Mouse (Mus musculus): ENCODE measurements at regions not wholly inside any gene's neighbourhood (a gene's known extent, or its start where the extent isn't known, plus 50 kb on each side); places are given as distances from the start of the nearest gene placed in this dataset.

DNA sequence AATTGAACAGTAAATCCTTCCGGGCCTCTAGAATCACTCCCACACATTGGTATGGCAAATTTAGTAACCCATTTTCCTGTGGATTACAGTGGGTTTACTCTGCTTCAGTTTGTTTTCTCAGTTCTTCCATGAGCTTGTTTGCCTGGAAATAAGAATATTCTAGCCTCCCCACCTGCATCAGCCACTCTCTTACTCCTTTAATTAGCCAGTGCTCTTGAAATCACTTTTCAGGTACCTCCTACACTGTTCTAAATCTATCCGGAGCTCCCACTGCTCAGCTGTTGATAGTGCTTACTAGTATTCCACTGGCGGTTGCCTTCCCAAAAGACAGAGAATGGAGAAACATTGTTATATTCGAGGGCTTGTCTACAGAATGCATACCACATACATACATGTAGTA lies 167.1 kb downstream of the Htr7 start:
- WGBS: 87% methylated on average over 4 of the region's 4 CpGs
- Histone ChIP-seq H3K9me3 (no peaks in the 10 kb centered on the region), H3K27me3 (ENCODE audit: insufficient read depth, poor library complexity, severe bottlenecking) (no peaks in the 10 kb centered on the region), H3K27ac (no peak overlapping the region), H3K4me1 (replicated peaks) (no peaks in the 10 kb centered on the region), H3K36me3 (no peaks in the 10 kb centered on the region), H3K4me3 (no peak overlapping the region)
- no peak for DNase-seq (ENCODE audit: low spot score)

DNA sequence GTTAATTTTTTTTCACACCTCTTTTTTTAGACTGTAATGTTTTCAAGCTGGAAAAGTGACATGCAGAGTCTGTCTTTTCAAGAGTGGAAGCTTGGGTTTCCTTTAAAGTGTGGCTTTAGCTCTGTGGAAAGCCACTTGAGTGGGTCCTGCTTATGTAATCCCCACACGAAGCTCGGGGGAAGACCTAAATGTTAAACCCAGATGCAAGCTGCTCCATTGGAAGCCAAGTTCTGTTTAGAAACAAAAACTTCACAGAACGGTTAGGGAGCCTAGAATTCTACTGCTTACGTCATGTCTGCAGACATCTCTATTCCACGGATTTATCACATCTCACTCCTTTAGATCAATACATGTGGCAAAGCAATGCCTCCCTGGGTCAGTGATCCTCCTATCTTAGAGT lies 171.0 kb downstream of the Htr7 start:
- Histone ChIP-seq H3K4me3 (no peak overlapping the region), H3K36me3 (no peaks in the 10 kb centered on the region), H3K4me1 (replicated peaks) (no peaks in the 10 kb centered on the region), H3K9me3 (no peaks in the 10 kb centered on the region), H3K27me3 (ENCODE audit: insufficient read depth, poor library complexity, severe bottlenecking) (no peaks in the 10 kb centered on the region), H3K27ac (no peak overlapping the region)
- DNase-seq (ENCODE audit: low spot score): no peak
- 76% methylated on average over 5 of the region's 5 CpGs for WGBS

GRCm38 (mm10) chr19:35881810-35882485 lies 175.4 kb downstream of the Htr7 start:
- no peaks in the 10 kb centered on the region for H3K36me3 ChIP-seq
- no peak overlapping the region for H3K4me3 ChIP-seq
- 93% methylated on average over 13 of the region's 13 CpGs for WGBS

GRCm38 (mm10) chr19:35875464-35875863 lies 181.8 kb downstream of the Htr7 start:
- Histone ChIP-seq H3K4me3 (no peak overlapping the region), H3K27me3 (ENCODE audit: insufficient read depth, poor library complexity, severe bottlenecking) (no peaks in the 10 kb centered on the region), H3K36me3 (no peaks in the 10 kb centered on the region), H3K9me3 (no peaks in the 10 kb centered on the region), H3K4me1 (replicated peaks) (no peaks in the 10 kb centered on the region), H3K27ac (no peak overlapping the region)
- no peak for DNase-seq (ENCODE audit: low spot score)
- 74% methylated on average over 1 of the region's 1 CpGs for WGBS

More at GRCm38 (mm10) chr19:35881810-35882485, 175.4 kb downstream of the Htr7 start:
- Histone ChIP-seq H3K27ac (no peak overlapping the region), H3K4me1 (replicated peaks) (no peaks in the 10 kb centered on the region), H3K9me3 (no peaks in the 10 kb centered on the region), H3K27me3 (ENCODE audit: insufficient read depth, poor library complexity, severe bottlenecking) (no peaks in the 10 kb centered on the region)
- no peak for DNase-seq (ENCODE audit: low spot score)

DNA sequence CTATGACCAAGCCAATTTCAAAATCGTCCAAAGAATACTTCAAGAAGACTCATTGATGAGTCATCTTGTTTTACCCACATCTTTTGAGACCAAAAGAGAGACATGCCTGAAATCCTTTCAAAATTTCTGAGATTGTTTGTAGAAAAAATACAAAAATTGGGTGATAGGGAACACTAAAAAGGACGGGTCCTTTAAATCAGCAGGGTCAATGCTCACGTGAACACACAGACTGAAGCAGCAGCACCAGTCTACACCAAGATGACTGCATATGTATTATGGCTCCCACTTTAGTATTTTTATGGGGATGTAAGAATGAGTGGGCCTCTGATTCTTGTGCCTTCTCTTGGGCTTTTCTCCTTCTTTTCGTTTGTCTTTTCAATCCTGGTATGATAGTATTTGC lies 186.6 kb downstream of the Htr7 start:
- 86% methylated on average over 4 of the region's 4 CpGs for WGBS
- H3K27ac ChIP-seq: no peak overlapping the region
- no peaks in the 10 kb centered on the region for H3K27me3 ChIP-seq (ENCODE audit: insufficient read depth, poor library complexity, severe bottlenecking)
- no peaks in the 10 kb centered on the region for H3K4me1 ChIP-seq (replicated peaks)
- no peak for DNase-seq (ENCODE audit: low spot score)
- no peaks in the 10 kb centered on the region for H3K36me3 ChIP-seq
- no peak overlapping the region for H3K4me3 ChIP-seq
- no peaks in the 10 kb centered on the region for H3K9me3 ChIP-seq

DNA sequence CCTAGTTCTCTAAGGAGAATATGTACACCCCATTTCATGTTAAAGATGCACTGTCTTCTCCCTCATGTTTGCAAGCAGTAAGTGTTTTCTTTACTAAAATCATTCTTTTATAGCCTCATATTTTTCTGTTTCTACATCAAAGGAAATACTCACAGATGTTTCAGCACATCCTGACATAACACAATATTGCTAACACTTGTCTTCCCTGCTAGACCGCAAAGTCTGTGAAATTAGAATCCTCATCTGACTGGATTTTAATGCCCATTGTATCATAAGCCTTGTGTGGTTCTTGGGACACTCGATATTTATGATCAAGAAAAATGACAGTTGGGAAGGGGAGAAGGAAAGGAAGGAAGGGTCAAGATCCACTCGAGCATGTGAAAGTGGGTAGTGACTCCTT lies 188.8 kb downstream of the Htr7 start:
- 87% methylated on average over 3 of the region's 3 CpGs for WGBS
- H3K27me3 ChIP-seq (ENCODE audit: insufficient read depth, poor library complexity, severe bottlenecking): no peaks in the 10 kb centered on the region
- DNase-seq (ENCODE audit: low spot score): no peak
- H3K36me3 ChIP-seq: no peaks in the 10 kb centered on the region
- no peaks in the 10 kb centered on the region for H3K9me3 ChIP-seq
- H3K4me3 ChIP-seq: no peak overlapping the region
- no peak overlapping the region for H3K27ac ChIP-seq
- no peaks in the 10 kb centered on the region for H3K4me1 ChIP-seq (replicated peaks)

DNA sequence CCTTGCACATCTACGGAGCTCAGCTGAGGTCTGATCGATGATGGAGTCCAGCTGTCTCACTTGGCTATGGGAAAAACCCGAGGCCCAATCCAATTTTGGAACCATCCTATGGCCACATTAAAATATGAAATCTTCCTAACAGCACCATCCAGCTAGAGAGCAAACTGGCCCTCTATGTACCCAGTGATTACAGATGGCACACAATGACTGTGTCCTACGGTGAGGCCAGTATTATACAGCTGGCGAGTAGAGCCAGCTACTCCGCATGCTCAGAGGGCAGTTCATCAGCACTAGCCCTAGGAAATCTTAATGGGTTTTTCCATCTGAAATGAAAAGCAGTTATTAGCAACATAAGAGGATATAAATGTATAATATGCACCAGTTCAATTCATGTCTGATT lies 194.3 kb downstream of the Htr7 start:
- WGBS: 91% methylated on average over 6 of the region's 6 CpGs
- no peak for DNase-seq (ENCODE audit: low spot score)

DNA sequence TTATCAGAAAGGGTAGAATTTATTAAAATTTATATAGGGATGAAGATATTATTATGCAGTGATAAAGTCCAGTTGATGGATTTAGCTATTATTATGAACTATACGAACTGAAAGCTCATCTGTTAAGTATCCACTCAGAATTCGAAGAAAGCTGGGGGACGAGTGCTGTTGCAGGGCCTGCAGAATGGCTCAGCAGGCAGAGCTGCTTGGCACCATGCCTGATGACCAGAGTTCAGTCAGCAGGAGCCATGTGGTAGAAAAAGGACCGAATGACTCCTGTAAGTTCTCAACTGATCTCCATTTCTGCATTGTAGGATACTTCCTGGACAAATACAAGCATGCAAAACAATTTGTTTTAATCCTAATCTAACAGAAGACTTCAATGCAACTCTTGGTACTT lies 195.9 kb downstream of the Htr7 start:
- no peak overlapping the region for H3K4me3 ChIP-seq
- H3K4me1 ChIP-seq (replicated peaks): no peaks in the 10 kb centered on the region
- no peaks in the 10 kb centered on the region for H3K27me3 ChIP-seq (ENCODE audit: insufficient read depth, poor library complexity, severe bottlenecking)
- no peak for DNase-seq (ENCODE audit: low spot score)
- no peaks in the 10 kb centered on the region for H3K9me3 ChIP-seq
- no peak overlapping the region for H3K27ac ChIP-seq
- no peaks in the 10 kb centered on the region for H3K36me3 ChIP-seq
- 80% methylated on average over 4 of the region's 4 CpGs for WGBS

More for the DNA sequence above, 194.3 kb downstream of the Htr7 start:
- no peak overlapping the region for H3K27ac ChIP-seq
- H3K4me1 ChIP-seq (replicated peaks): no peaks in the 10 kb centered on the region
- no peak overlapping the region for H3K4me3 ChIP-seq
- no peaks in the 10 kb centered on the region for H3K27me3 ChIP-seq (ENCODE audit: insufficient read depth, poor library complexity, severe bottlenecking)
- H3K9me3 ChIP-seq: no peaks in the 10 kb centered on the region
- H3K36me3 ChIP-seq: no peaks in the 10 kb centered on the region

DNA sequence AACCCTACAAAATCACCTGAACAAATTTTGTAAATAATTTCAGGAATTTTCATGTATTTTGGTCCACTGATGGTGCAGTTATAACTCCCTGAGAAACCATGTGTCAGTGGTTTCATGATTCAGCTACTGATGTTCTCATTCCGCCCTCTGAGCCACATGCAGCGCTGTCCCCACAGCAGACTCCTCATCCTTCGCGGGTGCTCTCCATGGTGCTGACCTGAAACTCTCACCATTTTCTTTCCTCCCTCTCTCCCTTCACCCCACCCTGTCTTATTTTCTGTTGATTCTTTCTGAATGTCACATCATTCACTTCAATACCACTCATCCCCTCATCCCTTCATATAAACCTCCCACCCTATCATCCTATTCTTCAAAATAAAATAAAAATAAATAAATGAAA lies 224.3 kb downstream of the Htr7 start:
- Histone ChIP-seq H3K27me3 (ENCODE audit: insufficient read depth, poor library complexity, severe bottlenecking) (no peaks in the 10 kb centered on the region), H3K27ac (no peak overlapping the region), H3K9me3 (no peaks in the 10 kb centered on the region), H3K4me1 (replicated peaks) (no peaks in the 10 kb centered on the region), H3K4me3 (no peak overlapping the region), H3K36me3 (no peaks in the 10 kb centered on the region)
- DNase-seq (ENCODE audit: low spot score): peak; percentile 33
- WGBS: 12% methylated on average over 4 of the region's 4 CpGs

GRCm38 (mm10) chr19:35826074-35826473 lies 231.2 kb downstream of the Htr7 start:
- WGBS: 49% methylated on average over 2 of the region's 2 CpGs
- no peak for DNase-seq (ENCODE audit: low spot score)
- Histone ChIP-seq H3K4me1 (replicated peaks) (0 out of 2 replicates have a peak, but pooled peaks cover 4% of the 10 kb centered on the region), H3K27ac (no peak overlapping the region), H3K9me3 (no peaks in the 10 kb centered on the region), H3K27me3 (ENCODE audit: insufficient read depth, poor library complexity, severe bottlenecking) (no peaks in the 10 kb centered on the region), H3K36me3 (no peaks in the 10 kb centered on the region), H3K4me3 (no peak overlapping the region)

DNA sequence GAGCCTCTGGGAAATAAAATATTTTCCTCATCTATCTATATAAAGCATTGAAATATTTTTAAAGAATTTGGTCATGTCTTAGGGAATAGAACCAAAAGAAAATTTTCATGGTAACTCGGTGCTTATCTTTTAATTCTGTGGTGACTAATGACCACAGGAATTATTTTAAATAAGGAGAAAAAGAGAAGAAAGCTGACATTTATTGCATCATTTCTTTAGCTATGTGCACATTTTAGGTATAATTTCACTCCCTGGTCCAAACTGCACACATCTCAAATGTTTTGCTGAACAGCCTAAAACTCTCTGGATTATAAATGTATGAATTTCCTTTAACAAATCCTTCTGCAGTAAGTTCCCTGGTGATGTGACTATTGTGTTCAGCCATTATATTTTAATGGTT lies 237.7 kb downstream of the Htr7 start:
- Histone ChIP-seq H3K4me3 (no peak overlapping the region), H3K36me3 (no peaks in the 10 kb centered on the region), H3K9me3 (no peaks in the 10 kb centered on the region), H3K27me3 (ENCODE audit: insufficient read depth, poor library complexity, severe bottlenecking) (no peaks in the 10 kb centered on the region), H3K27ac (no peak overlapping the region), H3K4me1 (replicated peaks) (no peaks in the 10 kb centered on the region)
- DNase-seq (ENCODE audit: low spot score): no peak
- 93% methylated on average over 1 of the region's 1 CpGs for WGBS

GRCm38 (mm10) chr19:35794661-35795060 lies 262.6 kb downstream of the Htr7 start:
- Histone ChIP-seq H3K4me1 (replicated peaks) (no peaks in the 10 kb centered on the region), H3K9me3 (no peaks in the 10 kb centered on the region), H3K4me3 (no peak overlapping the region), H3K27me3 (ENCODE audit: insufficient read depth, poor library complexity, severe bottlenecking) (no peaks in the 10 kb centered on the region), H3K27ac (no peak overlapping the region), H3K36me3 (no peaks in the 10 kb centered on the region)
- DNase-seq (ENCODE audit: low spot score): no peak
- 90% methylated on average over 3 of the region's 3 CpGs for WGBS

DNA sequence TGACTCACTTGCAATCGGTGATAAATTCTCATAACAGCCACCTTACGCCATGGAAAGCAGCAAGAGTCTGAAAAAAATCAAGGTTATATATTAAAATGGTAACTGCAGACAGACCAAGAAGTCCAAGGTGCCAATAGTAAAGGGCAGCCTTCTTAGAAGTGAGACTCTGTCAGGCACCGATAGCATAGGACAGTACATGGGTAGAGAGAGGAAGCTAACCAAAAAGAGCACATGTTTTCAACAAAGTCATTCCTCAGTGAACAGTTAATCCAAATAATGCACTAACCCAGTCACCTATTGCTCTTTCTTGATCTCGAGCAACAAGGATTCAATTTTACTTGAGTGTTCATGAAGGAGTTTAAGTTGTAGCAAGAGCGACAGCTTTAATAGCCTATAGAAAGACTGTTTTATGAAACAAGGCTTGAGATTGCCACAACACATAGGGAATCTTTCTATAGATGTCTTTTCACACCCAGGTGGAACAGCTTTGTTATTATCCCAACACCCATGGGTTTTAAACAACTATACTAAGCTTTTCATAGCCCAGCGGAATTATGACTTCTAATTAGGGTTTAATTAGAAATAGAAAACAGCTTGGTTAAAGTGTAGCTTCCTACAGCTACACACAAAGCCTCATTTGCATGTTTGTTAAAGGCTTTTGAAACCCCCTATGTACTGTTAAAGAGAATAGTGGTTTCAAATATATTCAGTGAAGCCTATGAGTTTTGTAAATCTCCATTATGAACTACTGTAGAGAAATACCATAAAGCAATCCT lies 269.9 kb downstream of the Htr7 start:
- H3K27ac ChIP-seq: no peak overlapping the region
- no peaks in the 10 kb centered on the region for H3K9me3 ChIP-seq
- no peaks in the 10 kb centered on the region for H3K27me3 ChIP-seq (ENCODE audit: insufficient read depth, poor library complexity, severe bottlenecking)
- DNase-seq (ENCODE audit: low spot score): no peak
- no peak overlapping the region for H3K4me3 ChIP-seq
- no peaks in the 10 kb centered on the region for H3K36me3 ChIP-seq
- H3K4me1 ChIP-seq (replicated peaks): no peaks in the 10 kb centered on the region
- 90% methylated on average over 6 of the region's 6 CpGs for WGBS

Measured in hindbrain, embryonic 10.5 days (tissue).